Mouse (Mus musculus): ENCODE measurements at regions not wholly inside any gene's neighbourhood (a gene's known extent, or its start where the extent isn't known, plus 50 kb on each side); places are given as distances from the start of the nearest gene placed in this dataset.

DNA sequence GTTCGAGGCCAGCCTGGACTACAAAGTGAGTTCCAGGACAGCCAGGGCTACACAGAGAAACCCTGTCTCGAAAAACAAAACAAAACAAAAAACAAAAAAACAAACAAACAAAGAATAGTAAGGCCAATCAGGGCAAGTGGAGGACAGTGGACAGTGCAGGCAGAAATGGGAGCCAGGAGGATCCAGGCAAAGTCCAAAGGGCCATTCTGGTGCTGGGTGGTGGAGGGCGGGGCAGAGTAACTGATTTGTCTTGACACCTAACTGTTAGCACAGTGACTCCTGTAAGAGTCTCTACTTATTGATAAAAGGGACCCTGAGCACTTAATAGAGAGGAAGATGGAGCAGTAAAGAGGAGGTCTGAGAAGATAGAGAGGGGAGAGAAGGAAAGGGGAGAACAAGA, 98.8 kb upstream of the Tmc1 start:
- TF ChIP-seq CTCF (IDR thresholded peaks at IDR 0.05; ENCODE audit: low read depth, low read length) (no peak), POLR2A (IDR thresholded peaks at IDR 0.05; ENCODE audit: extremely low read depth, insufficient read depth, low read length) (no peak)
